Mouse (Mus musculus): ENCODE results near the gene Gm2042. TPM values are rescaled to one million over a fixed set of nuclear protein-coding genes. Genes with fewer than 3 reads are reported as not detected.
"Not testable (repeated sequence)": the region's sequence is repeated elsewhere in the genome, so short reads cannot be mapped to it uniquely, and the experiment has no call there.

The Gm2042 gene
- total RNA-seq (2015; ENCODE audit: low replicate concordance) (not detected in 2 replicates), total RNA-seq (2017; ENCODE audit: low replicate concordance) (not detected in 2 replicates)

DNA sequence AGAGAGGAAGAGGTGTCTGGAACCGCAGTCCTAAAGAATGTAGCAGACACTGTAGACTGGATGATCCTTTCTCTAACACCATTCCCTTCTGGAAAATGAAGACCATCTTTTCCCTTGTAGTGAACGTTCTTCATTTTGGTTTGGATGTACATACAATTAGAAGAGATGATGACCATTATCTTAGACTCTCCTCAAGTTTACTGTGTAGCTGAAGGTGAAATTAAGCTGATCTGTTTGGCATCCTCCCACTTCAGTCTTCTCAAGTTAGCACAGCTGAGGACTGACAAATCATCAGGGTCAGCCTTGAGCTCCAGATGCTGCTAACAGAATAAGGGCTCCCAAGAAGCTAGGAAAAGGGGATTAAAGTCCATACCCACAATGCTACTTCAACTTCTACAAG lies at the start of gene Gm2042:
TSS of gene Gm2042 (plus strand) at position 301 of the 400 bp plus-strand sequence.
- not testable (repeated sequence) for ATAC-seq (replicated peaks; ENCODE audit: low FRiP score, poor library complexity, severe bottlenecking)

DNA sequence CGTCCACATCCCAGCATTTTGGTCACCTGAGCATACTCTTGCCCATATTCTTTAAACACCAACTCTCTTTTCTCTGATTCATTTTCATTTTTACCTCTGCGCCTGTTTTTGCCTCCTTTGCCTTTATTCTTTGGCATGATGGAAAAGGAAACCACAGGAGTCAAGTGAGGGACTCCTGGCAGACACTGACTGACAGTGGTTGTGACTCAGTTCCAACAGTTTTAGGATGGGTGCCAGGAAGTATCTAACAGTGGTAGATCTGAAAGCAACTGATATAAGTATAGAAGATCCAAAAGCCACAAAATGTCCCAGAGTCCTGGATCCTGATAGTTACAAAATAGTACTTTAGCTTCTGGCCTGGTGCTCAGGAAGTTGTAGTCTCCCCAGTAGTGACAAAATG lies 34.2 kb upstream of the Gm2042 start, which contains the start of gene Gm2035:
TSS of gene Gm2035 (minus strand) at position 137 of the 400 bp plus-strand sequence.
- not testable (repeated sequence) for ATAC-seq (replicated peaks; ENCODE audit: low FRiP score, poor library complexity, severe bottlenecking)

- not testable (repeated sequence) for ATAC-seq (replicated peaks; ENCODE audit: low FRiP score, poor library complexity, severe bottlenecking)
Measured at GRCm38 (mm10) chr12:87984000-87984399, 30.1 kb downstream of the Gm2042 start.

- ATAC-seq (replicated peaks; ENCODE audit: low FRiP score, poor library complexity, severe bottlenecking), result not testable (repeated sequence)
Measured at GRCm38 (mm10) chr12:88004118-88004517, 50.2 kb downstream of the Gm2042 start.

Other genes with a start within 250 kb of the Gm2042 start
- not detected in 2 replicates for gene Gm21319, start 178.3 kb upstream of the Gm2042 start, total RNA-seq (2015; ENCODE audit: low replicate concordance)
- not detected in 2 replicates for gene Gm21319, start 178.3 kb upstream of the Gm2042 start, total RNA-seq (2017; ENCODE audit: low replicate concordance)
- gene Gm21936, start 158.6 kb upstream of the Gm2042 start, total RNA-seq (2015; ENCODE audit: low replicate concordance), result not detected in 2 replicates
- gene Gm21936, start 158.6 kb upstream of the Gm2042 start, total RNA-seq (2017; ENCODE audit: low replicate concordance), result not detected in 2 replicates
- gene BB287469, start 137.5 kb upstream of the Gm2042 start, total RNA-seq (2015; ENCODE audit: low replicate concordance), result not detected in 2 replicates
- not detected in 2 replicates for gene BB287469, start 137.5 kb upstream of the Gm2042 start, total RNA-seq (2017; ENCODE audit: low replicate concordance)
- gene Gm2001, start 111.7 kb upstream of the Gm2042 start, total RNA-seq (2015; ENCODE audit: low replicate concordance), result not detected in 2 replicates
- gene Gm2001, start 111.7 kb upstream of the Gm2042 start, total RNA-seq (2017; ENCODE audit: low replicate concordance), result not detected in 2 replicates
- not detected in 2 replicates for gene Gm2016, start 80.0 kb upstream of the Gm2042 start, total RNA-seq (2015; ENCODE audit: low replicate concordance)
- gene Gm2016, start 80.0 kb upstream of the Gm2042 start, total RNA-seq (2017; ENCODE audit: low replicate concordance), result not detected in 2 replicates
- gene Gm2022, start 58.7 kb upstream of the Gm2042 start, total RNA-seq (2015; ENCODE audit: low replicate concordance), result not detected in 2 replicates
- not detected in 2 replicates for gene Gm2022, start 58.7 kb upstream of the Gm2042 start, total RNA-seq (2017; ENCODE audit: low replicate concordance)
- not detected in 2 replicates for gene Gm2035, start 34.2 kb upstream of the Gm2042 start, total RNA-seq (2015; ENCODE audit: low replicate concordance)
- gene Gm2035, start 34.2 kb upstream of the Gm2042 start, total RNA-seq (2017; ENCODE audit: low replicate concordance), result not detected in 2 replicates
- gene Gm2075, start 57.8 kb downstream of the Gm2042 start, total RNA-seq (2015; ENCODE audit: low replicate concordance), result not detected in 2 replicates
- gene Gm2075, start 57.8 kb downstream of the Gm2042 start, total RNA-seq (2017; ENCODE audit: low replicate concordance), result not detected in 2 replicates
- gene Gm6803, start 64.7 kb downstream of the Gm2042 start, total RNA-seq (2015; ENCODE audit: low replicate concordance), result not detected in 2 replicates
- 6.2 TPM in 1 of 2 replicates, not detected in the other for gene Gm6803, start 64.7 kb downstream of the Gm2042 start, total RNA-seq (2017; ENCODE audit: low replicate concordance)
- gene Gm2056, start 72.9 kb downstream of the Gm2042 start, total RNA-seq (2015; ENCODE audit: low replicate concordance), result not detected in 2 replicates
- gene Gm2056, start 72.9 kb downstream of the Gm2042 start, total RNA-seq (2017; ENCODE audit: low replicate concordance), result not detected in 2 replicates
- gene Gm16368, start 129.6 kb downstream of the Gm2042 start, total RNA-seq (2015; ENCODE audit: low replicate concordance), result not detected in 2 replicates
- not detected in 2 replicates for gene Gm16368, start 129.6 kb downstream of the Gm2042 start, total RNA-seq (2017; ENCODE audit: low replicate concordance)
- gene Gm10436, start 228.0 kb downstream of the Gm2042 start, total RNA-seq (2015; ENCODE audit: low replicate concordance), result not detected in 2 replicates
- gene Gm10436, start 228.0 kb downstream of the Gm2042 start, total RNA-seq (2017; ENCODE audit: low replicate concordance), result not detected in 2 replicates